Mouse (Mus musculus): ENCODE data around the gene Ankrd50.

The Ankrd50 gene

DNA sequence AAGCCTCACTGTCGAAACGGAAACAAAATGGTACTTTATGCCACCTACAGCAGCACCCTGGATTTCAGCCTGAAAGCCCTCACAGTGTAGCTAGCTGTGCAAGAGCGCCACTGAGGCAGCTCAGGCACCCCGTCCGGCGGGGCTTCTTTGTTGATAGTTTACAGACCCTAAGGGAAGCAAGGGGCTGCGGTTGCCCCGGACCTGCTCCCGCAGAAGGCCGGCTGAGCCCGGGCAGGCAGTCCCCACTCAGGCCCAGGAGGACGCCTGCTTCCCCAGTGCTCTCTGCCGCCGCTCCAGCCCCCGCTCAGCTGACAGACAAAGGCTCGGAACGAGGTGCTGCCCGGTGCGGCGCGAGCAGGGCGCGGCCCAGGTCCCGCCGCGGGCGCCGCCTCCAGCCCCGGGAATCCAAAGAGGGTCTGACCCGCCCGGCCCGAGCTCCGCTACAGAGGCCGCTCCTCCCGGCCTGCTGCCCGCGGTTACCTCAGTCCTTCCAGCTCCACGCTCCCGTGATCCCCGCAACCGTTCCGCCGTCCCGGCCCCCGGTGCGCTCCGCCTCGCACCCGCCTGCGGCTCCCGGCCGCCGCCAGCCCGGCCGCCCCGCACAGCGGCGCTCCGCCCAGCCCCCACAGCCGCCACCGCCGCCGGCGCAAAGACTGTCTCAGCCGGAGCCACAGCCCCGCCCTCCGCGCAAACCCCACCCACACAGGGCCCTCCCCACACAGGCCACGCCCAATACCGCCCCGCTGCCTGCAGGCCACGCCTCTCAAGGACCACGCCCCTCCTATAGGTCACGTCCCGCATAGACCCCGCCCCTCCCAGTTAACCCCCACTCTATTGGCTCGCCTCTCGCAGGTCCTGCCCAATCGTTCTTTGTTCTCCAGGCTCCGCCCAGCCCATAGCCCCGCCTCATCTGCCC is at the start of gene Ankrd50:
Gene Ankrd50, minus strand, starts transcription at position 654 of the 916 bp plus-strand sequence.
- peak; percentile 96 for DNase-seq (ENCODE audit: low read depth, low spot score)

DNA sequence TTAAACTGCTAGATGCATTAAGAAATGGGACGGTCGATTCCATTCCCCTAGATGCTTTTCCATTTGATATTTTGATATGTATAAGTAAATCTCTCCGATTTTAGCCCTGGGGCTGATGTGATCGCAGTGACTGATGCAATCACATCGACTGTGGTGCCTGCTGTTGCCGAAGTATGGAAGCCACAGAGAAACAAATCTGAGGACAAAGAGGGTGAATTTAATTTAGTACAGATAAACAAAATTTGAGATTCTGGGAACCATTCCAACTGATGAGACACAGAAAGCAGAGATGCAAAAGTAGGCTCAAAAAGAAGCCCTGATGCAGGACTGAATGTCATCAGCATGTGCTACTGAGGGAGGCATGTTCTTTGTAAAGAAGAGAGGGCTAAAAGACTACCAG is 49.6 kb upstream of the Ankrd50 start:
- no peak for DNase-seq (ENCODE audit: low read depth, low spot score)

DNA sequence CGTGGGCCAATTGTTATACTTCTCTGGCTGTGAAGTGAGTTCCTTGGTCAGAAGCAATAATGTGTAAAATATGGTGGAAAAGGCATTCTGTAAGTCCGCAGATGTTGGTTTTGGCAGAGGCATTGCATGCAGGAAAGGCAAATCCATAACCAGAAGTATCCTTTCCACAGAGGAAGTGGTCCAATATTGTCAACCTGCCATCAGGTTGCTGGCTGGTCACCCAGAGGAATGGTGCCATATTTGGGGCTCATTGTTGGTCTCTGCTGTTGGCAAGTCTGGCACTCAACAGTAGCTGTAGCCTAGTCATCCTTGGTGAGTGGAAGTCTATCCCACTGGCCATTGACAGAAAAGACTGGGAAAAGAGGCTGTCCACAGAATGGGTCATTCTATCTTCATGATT is 35.8 kb upstream of the Ankrd50 start:
- no peak for DNase-seq (ENCODE audit: low read depth, low spot score)

DNA sequence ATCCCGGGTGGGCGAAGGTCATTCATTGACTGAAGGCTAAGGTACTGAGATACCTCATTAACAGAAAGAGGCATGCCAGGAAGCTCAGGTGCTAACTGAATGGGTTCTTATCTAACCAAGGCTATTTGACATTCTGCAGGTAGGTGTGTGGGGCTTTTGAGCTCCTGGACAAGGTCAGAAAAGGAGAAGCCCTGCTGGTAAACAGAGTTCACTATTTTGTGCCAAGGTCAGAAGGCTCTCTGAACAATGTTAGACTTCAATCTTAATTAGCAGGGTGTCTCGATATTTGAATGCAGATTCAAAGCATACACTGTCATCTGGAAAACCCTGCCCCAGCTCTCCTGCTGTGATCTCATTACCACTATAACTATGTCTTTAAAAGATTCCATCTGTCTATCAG is 35.3 kb upstream of the Ankrd50 start:
- peak; percentile 54 for DNase-seq (ENCODE audit: low read depth, low spot score)

DNA sequence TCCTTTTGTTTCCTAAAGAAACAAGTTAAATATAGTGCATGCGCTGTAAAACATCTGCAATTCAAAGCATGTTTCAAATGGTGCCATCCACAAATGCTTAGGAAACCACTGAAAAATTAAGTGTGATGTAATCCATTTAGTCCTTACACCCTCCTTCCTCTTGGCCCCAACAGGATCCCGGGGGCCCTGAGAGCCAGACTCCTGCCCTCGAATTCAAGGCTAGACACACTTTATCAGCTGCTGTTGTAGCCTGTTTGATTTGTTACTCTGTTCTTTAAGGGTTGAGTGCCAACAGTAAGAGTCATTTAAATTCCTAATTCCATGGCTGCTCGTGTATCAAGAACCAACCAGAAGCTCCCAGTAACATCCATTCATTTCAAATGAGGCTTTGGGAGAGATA is 19.0 kb upstream of the Ankrd50 start:
- no peak for DNase-seq (ENCODE audit: low read depth, low spot score)

DNA sequence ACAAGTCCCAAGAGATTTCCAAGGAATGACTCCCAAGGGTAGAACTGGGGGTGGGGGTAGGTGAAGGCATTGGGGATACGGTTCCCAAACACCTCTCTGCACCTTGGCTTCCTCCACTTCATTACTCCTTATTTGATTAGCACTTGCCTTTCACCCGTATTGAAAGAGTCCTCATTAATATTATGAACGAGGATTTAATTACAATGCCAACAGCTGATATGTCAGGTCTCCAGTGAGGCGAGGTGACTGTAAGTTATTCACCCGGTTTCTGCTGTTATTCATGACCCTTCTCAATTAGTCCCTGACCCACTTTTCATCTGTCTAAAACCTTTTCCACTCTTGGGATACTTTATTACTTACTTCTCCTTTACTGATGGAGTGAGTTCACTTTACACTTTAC is 17.5 kb upstream of the Ankrd50 start:
- no peak for DNase-seq (ENCODE audit: low read depth, low spot score)

DNA sequence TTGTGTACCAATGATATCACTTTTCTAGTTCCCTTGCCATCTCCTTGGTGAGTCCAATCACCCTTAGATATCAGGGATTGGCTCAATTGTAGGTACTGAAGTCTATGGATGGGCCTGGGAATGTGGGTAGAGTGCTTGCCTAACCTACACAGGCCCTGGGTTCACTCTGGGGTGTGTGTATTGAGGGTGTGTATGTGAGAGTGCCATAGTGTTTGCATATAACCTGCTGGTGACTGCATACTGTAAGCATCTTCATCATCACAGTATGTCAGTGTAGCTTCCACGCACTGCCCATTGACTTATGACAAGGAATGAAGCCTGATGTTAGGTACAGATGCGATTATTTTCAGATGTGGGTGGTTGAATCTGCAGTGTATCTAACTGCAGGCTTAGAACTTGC is 17.1 kb upstream of the Ankrd50 start:
- DNase-seq (ENCODE audit: low read depth, low spot score): no peak

DNA sequence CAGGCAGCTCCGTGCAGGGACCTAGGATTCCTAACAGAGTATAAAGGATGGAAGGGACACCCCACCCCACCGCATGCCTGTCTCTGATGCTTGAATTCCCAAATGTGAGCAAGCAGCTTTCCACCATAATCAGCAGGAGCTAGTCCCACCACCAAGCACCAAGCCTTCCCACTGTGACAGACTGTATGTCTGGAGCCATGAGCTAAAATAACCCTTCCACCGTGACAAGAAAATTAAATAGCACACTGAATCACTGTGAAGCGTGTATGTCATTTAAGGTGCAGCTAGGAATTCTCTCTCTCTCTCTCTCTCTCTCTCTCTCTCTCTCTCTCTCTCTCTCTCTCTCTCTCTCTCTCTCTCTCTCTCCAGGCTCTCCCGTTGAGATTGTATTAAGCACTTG is 16.7 kb upstream of the Ankrd50 start:
- DNase-seq (ENCODE audit: low read depth, low spot score): no peak

DNA sequence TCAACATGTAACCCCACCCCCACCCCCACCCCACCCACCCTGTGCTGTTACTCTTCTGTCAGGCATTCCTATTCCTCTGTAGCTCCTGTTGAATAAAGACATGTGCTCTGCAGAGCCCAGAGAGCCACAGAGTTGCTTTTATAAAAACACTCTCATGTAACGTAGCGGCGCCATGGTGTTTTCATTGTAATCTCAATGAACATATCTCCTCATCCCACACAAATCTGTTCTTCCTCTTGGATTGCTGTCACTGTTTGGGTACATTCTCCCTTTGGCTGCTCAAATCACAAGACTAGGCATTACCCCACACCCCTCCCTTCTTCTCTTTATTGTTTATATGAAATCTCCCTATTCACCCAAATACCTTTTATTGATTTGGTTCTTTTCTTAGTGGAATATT is 13.9 kb upstream of the Ankrd50 start:
- DNase-seq (ENCODE audit: low read depth, low spot score): no peak

DNA sequence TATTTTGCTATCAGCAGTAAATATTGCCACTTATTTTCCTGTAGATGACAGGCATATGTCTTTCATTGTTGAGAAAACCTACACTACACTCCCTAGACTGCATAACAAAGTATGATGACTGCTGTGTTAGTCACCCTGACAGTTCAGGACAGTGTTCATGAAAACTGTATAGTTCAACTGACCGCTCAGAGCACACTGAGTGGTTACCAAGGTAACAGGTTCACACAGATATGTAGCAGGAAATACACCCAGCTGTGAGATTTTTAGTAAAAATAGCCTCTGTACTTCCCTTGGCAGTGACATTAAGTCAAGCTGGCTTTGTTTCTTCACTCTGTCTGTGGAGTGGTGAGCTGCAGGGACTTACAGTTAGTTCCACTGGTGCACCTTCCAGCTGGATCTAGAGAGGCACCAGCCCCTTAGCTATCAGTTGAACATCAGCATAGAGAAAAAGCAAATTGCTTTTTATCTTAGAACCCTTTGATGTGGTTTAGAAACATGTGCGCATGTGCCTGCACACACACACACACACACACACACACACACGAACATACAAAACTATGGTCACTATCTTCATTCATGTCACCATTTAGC is 12.2 kb upstream of the Ankrd50 start:
- no peak for DNase-seq (ENCODE audit: low read depth, low spot score)

DNA sequence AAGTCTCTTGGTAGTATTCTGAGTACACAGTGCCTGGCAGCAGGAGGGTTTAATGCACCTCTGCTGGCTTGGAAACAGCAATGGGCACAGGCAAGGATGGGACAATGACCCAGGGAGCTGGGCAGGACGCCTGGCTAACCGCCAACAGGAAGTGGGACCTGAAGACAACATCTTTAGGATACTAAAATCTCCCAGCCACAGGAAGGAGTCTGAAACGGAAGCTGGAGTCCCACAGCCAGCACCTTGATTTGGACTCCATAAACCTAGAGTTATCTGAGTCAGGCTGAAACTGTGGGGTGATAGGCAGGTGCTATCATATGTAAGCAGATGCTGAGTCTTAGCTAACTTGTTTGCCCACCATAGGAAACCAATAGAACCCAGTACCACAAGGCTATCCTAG is 7.1 kb upstream of the Ankrd50 start:
- DNase-seq (ENCODE audit: low read depth, low spot score): no peak

DNA sequence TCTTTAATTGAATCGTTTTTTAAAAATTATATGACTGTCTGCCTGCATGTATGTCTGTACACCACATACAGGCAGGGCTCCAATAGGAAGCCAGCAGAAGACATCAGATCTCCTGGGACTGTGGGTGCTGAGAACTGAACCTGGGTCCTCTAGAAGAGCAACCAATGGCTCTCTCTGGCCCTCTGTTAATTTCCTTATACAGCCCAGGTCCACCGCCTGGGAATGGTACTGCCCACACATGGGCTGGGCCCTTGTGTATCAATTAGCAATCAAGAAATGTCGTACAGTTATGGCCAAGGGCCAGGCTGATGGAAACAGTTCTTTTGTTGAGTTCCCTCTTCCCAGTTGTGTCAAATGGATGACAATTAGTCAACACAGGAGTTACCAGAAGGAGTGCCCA is 6.6 kb upstream of the Ankrd50 start:
- no peak for DNase-seq (ENCODE audit: low read depth, low spot score)

DNA sequence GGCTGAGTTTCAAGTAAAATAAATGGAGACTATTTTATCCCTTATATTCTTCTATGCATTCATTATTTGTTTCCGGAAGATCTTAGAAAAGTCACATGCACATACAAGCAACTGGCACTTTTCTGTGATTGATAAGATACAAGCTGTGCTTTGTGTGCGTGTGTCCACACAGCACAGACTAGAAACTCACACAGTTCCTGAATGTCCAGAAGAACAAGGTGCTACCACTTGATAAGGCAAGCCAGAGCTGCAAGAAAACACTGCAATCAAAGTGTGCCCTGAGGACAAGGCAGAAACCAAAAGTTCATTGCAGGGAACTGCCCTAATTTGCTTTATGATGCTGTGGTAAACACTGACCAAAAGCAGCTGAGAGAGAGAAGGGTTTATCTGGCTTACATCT is 6.1 kb upstream of the Ankrd50 start:
- no peak for DNase-seq (ENCODE audit: low read depth, low spot score)

DNA sequence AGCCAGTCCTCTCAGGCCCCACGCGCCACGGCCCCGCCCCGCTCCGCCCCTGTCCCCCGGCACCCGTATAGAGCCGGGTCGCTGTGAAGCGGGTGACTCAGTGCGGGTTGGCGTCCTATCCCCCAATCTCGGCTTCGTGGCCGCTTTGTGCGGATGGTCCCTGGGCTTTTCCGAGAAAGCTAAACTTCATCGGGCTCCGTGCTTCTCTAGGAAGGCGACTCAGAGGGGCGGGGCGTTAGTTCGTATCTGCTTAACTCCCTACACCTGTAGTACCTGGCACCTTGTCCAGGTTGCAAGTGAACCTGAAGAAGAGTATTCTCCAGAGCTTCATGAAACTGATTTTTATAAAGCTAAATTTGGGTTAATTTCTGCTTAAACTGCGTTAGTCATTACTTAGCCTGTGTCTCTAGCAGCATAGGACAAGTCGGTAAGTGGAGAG is 482 bp upstream of the Ankrd50 start:
- DNase-seq (ENCODE audit: low read depth, low spot score): no peak

DNA sequence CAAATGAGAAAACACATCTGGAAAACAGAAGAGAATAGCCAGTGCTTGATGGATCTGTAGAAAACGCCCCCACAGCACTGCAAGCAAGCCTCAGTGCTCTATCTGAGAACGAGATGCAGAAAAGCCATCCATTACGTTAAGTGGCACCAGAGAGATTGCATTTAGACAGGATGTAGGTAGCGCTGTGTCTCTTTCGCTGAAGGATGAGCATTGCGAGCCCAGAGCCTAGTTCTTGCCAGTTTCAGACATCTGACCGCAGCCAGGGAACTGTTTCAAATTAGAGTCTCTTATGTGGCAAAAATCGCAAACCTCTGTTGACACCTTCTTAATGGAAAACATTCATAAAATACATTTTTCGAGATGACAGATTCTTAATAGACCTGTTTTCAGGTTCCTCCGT is 1.1 kb downstream of the Ankrd50 start:
- DNase-seq (ENCODE audit: low read depth, low spot score): no peak

DNA sequence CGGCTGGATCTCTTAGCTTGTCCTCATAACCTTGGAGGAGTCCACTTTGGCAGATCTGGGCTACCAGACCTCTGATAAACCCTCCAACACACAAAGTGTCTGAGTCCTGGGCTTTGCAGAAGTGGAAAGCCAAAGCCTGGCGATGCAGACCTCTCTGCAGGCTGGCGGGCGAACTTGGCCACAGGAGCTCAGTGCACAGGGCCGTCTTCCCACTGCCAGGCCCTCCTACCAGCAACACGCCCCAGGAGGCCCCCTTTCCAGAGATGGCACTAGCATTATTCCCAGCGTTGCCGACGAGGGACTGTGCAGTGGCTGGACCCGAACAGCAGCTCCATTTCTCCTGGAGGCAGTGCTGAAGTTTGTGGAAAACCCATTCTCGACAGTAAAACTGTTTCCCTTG is 1.9 kb downstream of the Ankrd50 start:
- DNase-seq (ENCODE audit: low read depth, low spot score): no peak

DNA sequence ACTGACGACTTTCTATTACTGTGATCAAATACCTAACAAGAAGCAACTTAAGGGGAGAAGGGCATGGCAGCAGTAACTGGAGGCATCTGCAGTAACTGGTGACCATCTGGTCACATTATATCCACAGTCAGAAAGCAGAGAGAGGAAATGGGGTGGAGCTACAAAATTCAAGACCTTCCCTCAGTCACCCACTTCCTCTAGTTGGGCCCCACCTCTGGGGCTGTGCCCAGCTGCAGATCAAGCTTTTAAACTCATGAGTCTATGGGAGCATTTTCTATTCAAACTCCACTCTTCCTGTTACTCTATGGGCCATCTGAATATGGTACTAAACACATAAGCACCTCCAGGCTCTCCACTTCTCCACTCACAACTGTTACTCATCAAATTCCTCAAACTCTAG is 3.5 kb downstream of the Ankrd50 start:
- no peak for DNase-seq (ENCODE audit: low read depth, low spot score)

DNA sequence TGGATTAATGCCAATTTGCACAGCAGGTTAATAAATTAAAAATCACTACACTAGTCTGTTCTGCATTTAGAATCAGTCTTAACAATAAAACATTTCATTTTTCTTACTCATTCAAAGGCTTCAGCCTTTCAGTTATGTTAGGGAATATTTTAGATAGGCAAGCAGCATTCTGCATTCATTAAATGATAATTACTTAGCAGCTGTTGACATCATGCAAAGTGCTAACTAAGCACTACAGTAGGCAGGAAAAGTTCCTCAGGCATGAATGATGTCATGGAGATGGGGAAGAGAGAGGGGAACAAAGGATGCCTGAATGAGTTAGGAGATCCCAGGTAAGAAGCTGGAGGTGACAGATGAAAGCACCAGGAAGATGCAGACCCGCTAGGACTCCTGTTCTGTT is 6.7 kb downstream of the Ankrd50 start:
- DNase-seq (ENCODE audit: low read depth, low spot score): no peak

DNA sequence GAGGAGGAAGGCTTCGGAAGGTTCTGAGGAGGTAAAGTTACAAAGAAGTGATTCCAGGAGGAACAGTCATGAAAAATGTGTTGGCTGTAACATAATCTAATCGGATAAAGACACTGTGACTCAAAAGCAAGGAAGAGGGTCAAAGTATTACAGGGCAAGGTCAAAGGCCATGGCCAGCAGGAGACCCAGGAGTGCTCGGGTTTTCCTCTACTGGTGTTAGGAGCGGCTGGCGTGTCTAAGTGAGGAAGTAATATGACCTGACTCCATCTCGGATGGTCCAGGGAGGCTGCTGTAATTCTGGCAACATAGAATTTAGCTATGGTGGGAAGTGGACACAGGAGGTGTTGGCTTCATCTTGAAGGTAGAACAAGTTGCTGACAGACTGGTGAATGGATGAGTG is 9.1 kb downstream of the Ankrd50 start:
- no peak for DNase-seq (ENCODE audit: low read depth, low spot score)

DNA sequence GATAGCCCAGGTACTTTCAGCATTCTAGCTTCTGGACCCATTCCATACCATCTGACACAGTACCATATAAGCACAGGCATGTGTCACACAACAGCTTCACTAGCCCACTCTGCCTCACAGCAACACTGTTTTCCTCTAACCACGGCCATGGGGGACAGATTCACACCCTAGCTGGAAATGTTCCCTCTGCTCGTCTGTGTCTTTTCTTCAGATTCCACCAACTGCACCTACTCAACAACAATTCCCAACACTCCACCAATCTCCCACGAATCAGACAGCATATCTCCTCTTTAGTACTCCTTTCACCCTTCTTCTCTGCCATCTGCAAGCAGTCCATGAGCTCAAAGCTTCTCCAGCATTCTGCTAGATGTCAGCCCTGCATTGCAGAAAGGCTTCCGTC is 11.5 kb downstream of the Ankrd50 start:
- no peak for DNase-seq (ENCODE audit: low read depth, low spot score)

DNA sequence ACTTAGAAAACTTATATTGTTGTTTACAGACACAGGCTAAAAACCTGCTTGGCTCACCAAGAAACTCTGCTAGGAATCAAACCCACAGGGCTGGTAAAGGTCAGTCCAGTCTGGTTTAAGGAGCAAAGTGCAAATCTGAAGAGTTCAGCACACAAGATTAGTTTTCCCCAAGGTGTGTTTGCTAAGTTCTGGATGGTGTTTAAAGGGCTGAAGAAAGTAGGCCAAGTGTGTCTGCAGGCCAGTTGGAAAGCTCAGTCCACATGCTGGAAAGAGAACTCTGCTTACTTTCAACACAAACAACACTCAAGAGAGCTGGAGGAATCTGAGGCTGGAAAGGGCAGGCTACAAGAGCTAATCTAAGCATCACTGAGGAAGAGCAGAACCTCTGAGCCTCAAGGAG is 13.1 kb downstream of the Ankrd50 start:
- no peak for DNase-seq (ENCODE audit: low read depth, low spot score)

DNA sequence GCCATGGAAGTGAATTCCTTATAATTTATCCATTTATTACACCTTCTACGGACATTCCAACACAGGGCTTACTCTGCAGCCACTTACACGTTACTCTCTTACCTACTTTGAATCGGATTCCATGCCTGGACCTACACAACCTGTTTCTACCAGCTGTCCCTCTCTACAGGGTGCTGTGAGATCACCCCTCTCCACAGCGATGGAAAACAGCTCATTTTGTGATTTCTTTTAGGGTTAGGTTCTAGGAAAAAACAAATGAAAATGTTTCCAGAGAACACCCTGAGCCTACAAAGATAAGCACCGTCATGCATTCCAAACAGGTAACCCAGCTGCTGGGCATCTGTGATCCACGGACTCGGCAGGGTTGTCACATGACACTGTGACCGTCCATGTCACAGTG is 16.5 kb downstream of the Ankrd50 start:
- DNase-seq (ENCODE audit: low read depth, low spot score): no peak

DNA sequence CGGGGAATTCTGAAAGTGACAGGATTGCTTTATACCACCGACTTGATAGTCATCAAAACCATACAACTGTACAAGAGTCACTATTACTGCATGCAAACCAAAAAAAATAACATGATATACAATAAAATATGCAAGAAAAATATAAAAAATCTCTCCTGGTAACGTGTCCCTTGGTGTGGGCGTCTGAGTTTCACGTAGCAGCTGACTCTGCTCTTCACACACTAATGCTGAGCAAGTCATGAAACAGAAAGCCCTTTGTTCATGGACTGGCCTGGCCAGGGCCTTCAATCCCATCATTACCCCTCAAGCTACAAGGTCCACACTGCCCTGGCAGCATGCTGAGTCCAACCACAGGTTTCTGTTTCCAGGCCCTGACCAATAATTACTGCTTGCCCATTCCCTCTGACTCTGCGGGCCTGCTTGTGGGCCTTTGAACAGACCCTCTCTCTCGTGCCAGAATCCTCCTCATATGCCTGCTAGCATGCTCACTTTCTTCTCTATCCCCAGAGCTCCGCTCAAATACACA is 17.7 kb downstream of the Ankrd50 start:
- no peak for DNase-seq (ENCODE audit: low read depth, low spot score)
